ENCODE assay signal across 21 mouse cellular contexts in genomic region chr15:78062467-78062866, GRCm38 (mm10). TPM values are rescaled to one million over a fixed set of nuclear protein-coding genes. Genes with fewer than 3 reads are reported as not detected.
A peak's percentile ranks its signal among the peaks of the same experiment; 100 is the strongest.
DNase-seq lines count a peak whose midpoint lies in the region; ATAC-seq lines count a peak whose summit lies in the region.
"Had no signal": no experiment of that assay in that cellular context is flagged by ENCODE, and none has a peak within 500 bp of the region (broad histone marks: within the 10 kb centered on the region; RNA-seq: fewer than 3 reads in every experiment).

No protein-coding gene starts in this region.

- H3K4me2 ChIP-seq in liver, embryonic 12.5 days = no peak overlapping the region
- H3K4me2 ChIP-seq: embryonic facial prominence, embryonic 13.5 days; limb, embryonic 15.5 days had no signal

- no peak overlapping the region for H3K9ac ChIP-seq in liver, embryonic 12.5 days
- H3K9ac ChIP-seq: embryonic facial prominence, embryonic 13.5 days; forebrain, postnatal 0 days; limb, embryonic 15.5 days; liver, postnatal 0 days had no signal

- H3K27ac ChIP-seq in liver, embryonic 12.5 days = no peak overlapping the region
- H3K27ac ChIP-seq: embryonic facial prominence, embryonic 13.5 days; heart, adult 2 months; limb, embryonic 15.5 days had no signal

- H3K9me3 ChIP-seq in liver, embryonic 12.5 days (replicated peaks) = no peaks in the 10 kb centered on the region
- H3K9me3 ChIP-seq: embryonic facial prominence, embryonic 13.5 days; limb, embryonic 15.5 days had no signal

- 0 out of 2 replicates have a peak, but pooled peaks cover under 1% of the 10 kb centered on the region for H3K27me3 ChIP-seq in liver, embryonic 12.5 days (replicated peaks)
- H3K27me3 ChIP-seq: embryonic facial prominence, embryonic 13.5 days; limb, embryonic 15.5 days had no signal

- H3K4me3 ChIP-seq in liver, embryonic 12.5 days = no peak overlapping the region
- H3K4me3 ChIP-seq: embryonic facial prominence, embryonic 13.5 days; heart, adult 2 months; limb, embryonic 15.5 days had no signal

- H3K4me1 ChIP-seq in liver, embryonic 12.5 days = no peaks in the 10 kb centered on the region
- H3K4me1 ChIP-seq: embryonic facial prominence, embryonic 13.5 days; limb, embryonic 15.5 days had no signal

- intact Hi-C loops in left cerebral cortex, postnatal 10 days (cut with DNase I) = no loop called here

- 60% methylated on average over 14 of the region's 14 CpGs for WGBS in liver, embryonic 12.5 days (ENCODE audit: insufficient replicate concordance)

- no peaks in the 10 kb centered on the region for H3K36me3 ChIP-seq in liver, embryonic 12.5 days
- H3K36me3 ChIP-seq: embryonic facial prominence, embryonic 13.5 days; limb, embryonic 15.5 days had no signal

- peak; percentile 62 for DNase-seq in cerebellum, adult 9-11 months
- no peak for DNase-seq in cerebellum, postnatal 4 days (ENCODE audit: low spot score in 2 of 2)
- DNase-seq in right cerebral cortex, adult 2 months (ENCODE audit: low spot score in 2 of 2) = peak; percentile 69 to 73
- DNase-seq in right cerebral cortex, postnatal 14 days = no peak
- DNase-seq in left cerebral cortex, postnatal 10 days (ENCODE audit: extremely low spot score in 1 of 2, low spot score in 2 of 2) = peak; percentile 23 to 47
- no peak for DNase-seq in thymus, postnatal 25 days
- DNase-seq: adrenal gland, postnatal 10 days; forebrain, postnatal 0 days; gastrocnemius, postnatal 14 days; heart, adult 2 months; heart, postnatal 10 days; kidney, adult 8-10 months; kidney, postnatal 25 days; liver, postnatal 0 days; spleen, adult 18-20 months had no signal

- no peak for ATAC-seq in liver, embryonic 12.5 days
- ATAC-seq in megakaryocyte progenitor cell, adult 5-6 weeks (replicated peaks; ENCODE audit: poor library complexity) = no peak
- ATAC-seq: forebrain, postnatal 0 days; liver, postnatal 0 days had no signal

RNA-seq across cellular contexts. Expression of gene Cacng2, which starts 57.4 kb away (rescaled TPM):
- 10 to 100 TPM; 53.3 to 55.1 TPM for total RNA-seq in left cerebral cortex, postnatal 10 days (2021)
- polyA plus RNA-seq in liver, embryonic 12.5 days (2016; fragmentation: Nextera tagmentation; extraction: Ambion mirVana) = not detected in 2 replicates
- not detected in 2 replicates for total RNA-seq in megakaryocyte progenitor cell, adult 5-6 weeks (2015)
- not detected in 2 replicates for total RNA-seq in megakaryocyte progenitor cell, adult 5-6 weeks (2017)
- total RNA-seq: gastrocnemius, postnatal 14 days; heart, adult 2 months; heart, postnatal 10 days; monocyte, adult 5-6 weeks had no signal
- polyA plus RNA-seq: heart, adult 2 months; liver, postnatal 0 days; thymus, postnatal 0 days had no signal

Comparison
In these comparisons a context has a peak if more than half of its experiments do, and no peak if none do; other contexts are left out.
1. DNase-seq: peak in cerebellum, adult 9-11 months (single experiment), right cerebral cortex, adult 2 months (2 of 2) and left cerebral cortex, postnatal 10 days (2 of 2); none in cerebellum, postnatal 4 days (0 of 2), right cerebral cortex, postnatal 14 days (single experiment) and thymus, postnatal 25 days (single experiment).
2. RNA of gene Cacng2, which starts 57.4 kb away (total RNA-seq): 53.3 to 55.1 TPM in left cerebral cortex, postnatal 10 days; not detected in megakaryocyte progenitor cell, adult 5-6 weeks; every median in the first group is over 10 times any median in the second.